Mouse (Mus musculus): ENCODE results near the gene Gm9999.

DNA sequence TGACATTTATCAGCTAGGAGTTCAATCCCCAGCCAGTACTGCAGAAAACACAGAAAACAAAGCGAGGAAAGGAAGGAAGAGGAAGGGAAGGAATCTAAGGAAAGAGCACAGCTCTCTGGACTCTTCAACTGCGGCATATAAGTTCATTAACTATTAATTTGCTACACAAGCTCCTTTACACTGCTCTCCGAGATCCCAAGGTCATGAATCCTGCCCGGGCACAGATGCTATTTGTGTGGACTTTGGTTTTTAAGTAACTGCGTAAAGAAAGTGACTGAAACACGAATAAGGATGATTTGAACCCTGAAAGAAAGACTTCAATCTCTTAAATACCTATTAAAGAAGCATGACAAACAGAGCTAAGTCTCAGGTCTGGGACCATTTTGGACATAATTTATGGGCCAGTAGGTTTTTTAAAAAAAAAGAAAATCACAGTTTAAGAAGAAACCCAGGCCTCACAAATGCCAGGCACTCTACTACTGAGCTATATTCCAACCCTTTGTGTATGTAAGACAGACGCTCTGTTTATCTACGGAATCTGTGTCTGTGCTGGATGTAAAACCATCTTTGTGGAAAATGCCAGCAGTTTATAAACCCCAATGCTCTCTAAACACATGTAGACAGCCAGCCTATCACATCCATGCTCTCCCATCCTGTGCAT lies 16.7 kb downstream of the Gm9999 start:
- TF ChIP-seq CTCF (IDR thresholded peaks at IDR 0.05; ENCODE audit: control insufficient read depth, insufficient read depth, low read length) (no peak), POLR2A (IDR thresholded peaks at IDR 0.05; ENCODE audit: borderline replicate concordance, control insufficient read depth, low read depth, low read length) (no peak)

Data from bone marrow, adult 2 months (tissue).